Mouse (Mus musculus): ENCODE results near the gene Bmp3. TPM values are rescaled to one million over a fixed set of nuclear protein-coding genes. Genes with fewer than 3 reads are reported as not detected.

Bmp3 gene
- polyA plus RNA-seq, 1 experiment from 2014 or later, result 0.68 TPM

GRCm38 (mm10) chr5:98854627-98855564 is 681 bp downstream of the Bmp3 start:
- peak overlapping the region; percentile 59 for H3K4me3 ChIP-seq
- H3K27ac ChIP-seq (ENCODE audit: poor library complexity, severe bottlenecking), result no peak overlapping the region
- 1% methylated on average over 73 of the region's 75 CpGs for WGBS
- H3K9ac ChIP-seq, result peak overlapping the region; percentile 39; the same call in 1 of the 2 replicates
- H3K4me1 ChIP-seq (replicated peaks), result peaks cover 14% of the 10 kb centered on the region; the same call in 1 of the 2 replicates
- H3K4me2 ChIP-seq, result peak overlapping the region; percentile 98
- H3K36me3 ChIP-seq, result no peaks in the 10 kb centered on the region
- H3K9me3 ChIP-seq (replicated peaks), result no peaks in the 10 kb centered on the region
- ATAC-seq (ENCODE audit: insufficient number of reproducible peaks, low FRiP score), result peak; percentile 64; the same call in 1 of the 2 replicates
- peaks cover 62% of the 10 kb centered on the region for H3K27me3 ChIP-seq (replicated peaks)

GRCm38 (mm10) chr5:98855741-98856140 is 1.5 kb downstream of the Bmp3 start:
- Histone ChIP-seq H3K9ac (no peak overlapping the region), H3K4me1 (replicated peaks) (peaks cover 14% of the 10 kb centered on the region; the same call in 1 of the 2 replicates), H3K36me3 (no peaks in the 10 kb centered on the region), H3K4me3 (peak overlapping the region; percentile 59), H3K9me3 (replicated peaks) (no peaks in the 10 kb centered on the region), H3K27me3 (replicated peaks) (peaks cover 67% of the 10 kb centered on the region), H3K4me2 (peak overlapping the region; percentile 98), H3K27ac (ENCODE audit: poor library complexity, severe bottlenecking) (no peak overlapping the region)
- no peak for ATAC-seq (ENCODE audit: insufficient number of reproducible peaks, low FRiP score)
- WGBS, result 14% methylated on average over 12 of the region's 12 CpGs

GRCm38 (mm10) chr5:98856356-98856755 is 2.1 kb downstream of the Bmp3 start:
- Histone ChIP-seq H3K9me3 (replicated peaks) (no peaks in the 10 kb centered on the region), H3K27ac (ENCODE audit: poor library complexity, severe bottlenecking) (no peak overlapping the region), H3K4me3 (no peak overlapping the region), H3K4me1 (replicated peaks) (peaks cover 14% of the 10 kb centered on the region; the same call in 1 of the 2 replicates), H3K9ac (no peak overlapping the region), H3K36me3 (no peaks in the 10 kb centered on the region), H3K27me3 (replicated peaks) (peaks cover 72% of the 10 kb centered on the region), H3K4me2 (no peak overlapping the region)
- no peak for ATAC-seq (ENCODE audit: insufficient number of reproducible peaks, low FRiP score)
- WGBS, result 63% methylated on average over 7 of the region's 7 CpGs

GRCm38 (mm10) chr5:98863891-98864290 is 9.7 kb downstream of the Bmp3 start:
- no peaks in the 10 kb centered on the region for H3K9me3 ChIP-seq (replicated peaks)
- H3K4me2 ChIP-seq, result peak overlapping the region; percentile 55
- no peaks in the 10 kb centered on the region for H3K36me3 ChIP-seq
- WGBS, result 0% methylated on average over 6 of the region's 6 CpGs
- ATAC-seq (ENCODE audit: insufficient number of reproducible peaks, low FRiP score), result no peak
- H3K9ac ChIP-seq, result no peak overlapping the region
- peaks cover 24% of the 10 kb centered on the region; the same call in 1 of the 2 replicates for H3K27me3 ChIP-seq (replicated peaks)
- no peak overlapping the region for H3K27ac ChIP-seq (ENCODE audit: poor library complexity, severe bottlenecking)
- no peaks in the 10 kb centered on the region for H3K4me1 ChIP-seq (replicated peaks)
- no peak overlapping the region for H3K4me3 ChIP-seq

GRCm38 (mm10) chr5:98865146-98865545 is 10.9 kb downstream of the Bmp3 start:
- H3K4me3 ChIP-seq, result no peak overlapping the region
- ATAC-seq (ENCODE audit: insufficient number of reproducible peaks, low FRiP score), result no peak
- peaks cover 24% of the 10 kb centered on the region; the same call in 1 of the 2 replicates for H3K27me3 ChIP-seq (replicated peaks)
- WGBS, result 82% methylated on average over 5 of the region's 5 CpGs
- no peak overlapping the region for H3K27ac ChIP-seq (ENCODE audit: poor library complexity, severe bottlenecking)
- H3K4me2 ChIP-seq, result no peak overlapping the region
- H3K36me3 ChIP-seq, result no peaks in the 10 kb centered on the region
- no peaks in the 10 kb centered on the region for H3K9me3 ChIP-seq (replicated peaks)
- H3K4me1 ChIP-seq (replicated peaks), result no peaks in the 10 kb centered on the region
- no peak overlapping the region for H3K9ac ChIP-seq

- WGBS, result 55% methylated on average over 5 of the region's 5 CpGs
- H3K27ac ChIP-seq (ENCODE audit: poor library complexity, severe bottlenecking), result no peak overlapping the region
- no peak for ATAC-seq (ENCODE audit: insufficient number of reproducible peaks, low FRiP score)
Measured at GRCm38 (mm10) chr5:98876056-98876455, 21.8 kb downstream of the Bmp3 start.

GRCm38 (mm10) chr5:98878891-98879290 is 24.7 kb downstream of the Bmp3 start:
- H3K9ac ChIP-seq, result no peak overlapping the region
- no peaks in the 10 kb centered on the region for H3K9me3 ChIP-seq (replicated peaks)
- no peak overlapping the region for H3K27ac ChIP-seq (ENCODE audit: poor library complexity, severe bottlenecking)
- no peaks in the 10 kb centered on the region for H3K36me3 ChIP-seq
- H3K4me3 ChIP-seq, result no peak overlapping the region
- H3K4me1 ChIP-seq (replicated peaks), result no peaks in the 10 kb centered on the region
- H3K4me2 ChIP-seq, result no peak overlapping the region
- no peaks in the 10 kb centered on the region; the same call in 1 of the 2 replicates for H3K27me3 ChIP-seq (replicated peaks)
- ATAC-seq (ENCODE audit: insufficient number of reproducible peaks, low FRiP score), result no peak

More at GRCm38 (mm10) chr5:98876056-98876455, 21.8 kb downstream of the Bmp3 start:
- no peaks in the 10 kb centered on the region; the same call in 1 of the 2 replicates for H3K27me3 ChIP-seq (replicated peaks)
- H3K4me1 ChIP-seq (replicated peaks), result no peaks in the 10 kb centered on the region
- no peaks in the 10 kb centered on the region for H3K36me3 ChIP-seq
- H3K4me2 ChIP-seq, result no peak overlapping the region
- H3K4me3 ChIP-seq, result no peak overlapping the region
- no peak overlapping the region for H3K9ac ChIP-seq
- no peaks in the 10 kb centered on the region for H3K9me3 ChIP-seq (replicated peaks)

- H3K27me3 ChIP-seq (replicated peaks), result no peaks in the 10 kb centered on the region; the same call in 1 of the 2 replicates
- no peak for ATAC-seq (ENCODE audit: insufficient number of reproducible peaks, low FRiP score)
- H3K4me1 ChIP-seq (replicated peaks), result no peaks in the 10 kb centered on the region
- no peak overlapping the region for H3K9ac ChIP-seq
- WGBS, result 70% methylated on average over 3 of the region's 3 CpGs
- H3K4me3 ChIP-seq, result no peak overlapping the region
- H3K4me2 ChIP-seq, result no peak overlapping the region
- H3K9me3 ChIP-seq (replicated peaks), result no peaks in the 10 kb centered on the region
- H3K27ac ChIP-seq (ENCODE audit: poor library complexity, severe bottlenecking), result no peak overlapping the region
- H3K36me3 ChIP-seq, result no peaks in the 10 kb centered on the region
Measured at GRCm38 (mm10) chr5:98882096-98882495, 27.9 kb downstream of the Bmp3 start.

- ATAC-seq (ENCODE audit: insufficient number of reproducible peaks, low FRiP score), result no peak
- Histone ChIP-seq H3K27me3 (replicated peaks) (no peaks in the 10 kb centered on the region), H3K4me2 (no peak overlapping the region), H3K9ac (no peak overlapping the region), H3K36me3 (no peaks in the 10 kb centered on the region), H3K9me3 (replicated peaks) (no peaks in the 10 kb centered on the region), H3K4me3 (no peak overlapping the region), H3K4me1 (replicated peaks) (no peaks in the 10 kb centered on the region), H3K27ac (ENCODE audit: poor library complexity, severe bottlenecking) (no peak overlapping the region)
- WGBS, result 65% methylated on average over 2 of the region's 2 CpGs
Measured at GRCm38 (mm10) chr5:98890544-98891050, 36.4 kb downstream of the Bmp3 start.

GRCm38 (mm10) chr5:98894281-98894680 is 40.1 kb downstream of the Bmp3 start:
- H3K27me3 ChIP-seq (replicated peaks), result no peaks in the 10 kb centered on the region
- no peaks in the 10 kb centered on the region for H3K36me3 ChIP-seq
- no peak overlapping the region for H3K9ac ChIP-seq
- H3K4me2 ChIP-seq, result no peak overlapping the region
- 68% methylated on average over 3 of the region's 3 CpGs for WGBS
- H3K27ac ChIP-seq (ENCODE audit: poor library complexity, severe bottlenecking), result no peak overlapping the region
- no peaks in the 10 kb centered on the region for H3K9me3 ChIP-seq (replicated peaks)
- H3K4me1 ChIP-seq (replicated peaks), result no peaks in the 10 kb centered on the region
- no peak for ATAC-seq (ENCODE audit: insufficient number of reproducible peaks, low FRiP score)
- H3K4me3 ChIP-seq, result no peak overlapping the region

GRCm38 (mm10) chr5:98897946-98898345 is 43.7 kb downstream of the Bmp3 start:
- Histone ChIP-seq H3K27ac (ENCODE audit: poor library complexity, severe bottlenecking) (no peak overlapping the region), H3K4me2 (no peak overlapping the region), H3K9ac (no peak overlapping the region), H3K27me3 (replicated peaks) (no peaks in the 10 kb centered on the region), H3K4me1 (replicated peaks) (no peaks in the 10 kb centered on the region), H3K4me3 (no peak overlapping the region), H3K36me3 (no peaks in the 10 kb centered on the region), H3K9me3 (replicated peaks) (no peaks in the 10 kb centered on the region)
- no peak for ATAC-seq (ENCODE audit: insufficient number of reproducible peaks, low FRiP score)

Measured in heart, embryonic 12.5 days (tissue).